Mouse (Mus musculus): Measurements from ENCODE around the gene Tmem242. TPM values are rescaled to one million over a fixed set of nuclear protein-coding genes. Genes with fewer than 3 reads are reported as not detected.
A peak's percentile ranks its signal among the peaks of the same experiment; 100 is the strongest.

The Tmem242 gene
- total RNA-seq, 2 experiments from 2014 or later = 124 to 126 TPM

DNA sequence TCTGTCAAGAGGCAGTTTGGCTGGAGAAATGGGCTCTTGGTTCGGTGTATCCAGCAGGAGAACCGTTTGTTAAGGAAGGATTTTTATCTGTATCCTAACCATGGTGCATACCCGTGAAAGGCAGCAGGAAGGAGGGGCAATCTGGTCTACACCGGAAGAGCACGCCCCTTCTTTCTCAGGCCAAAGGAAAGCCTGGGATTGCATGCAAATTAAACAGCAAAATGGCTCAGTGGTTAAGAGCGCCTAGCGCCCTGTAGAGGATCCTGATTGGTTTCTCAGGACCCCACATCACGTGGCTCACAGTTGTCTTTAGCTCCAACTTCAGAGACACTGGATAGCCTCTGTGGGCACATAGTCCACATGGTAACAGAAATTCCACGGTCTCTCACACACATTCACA, 21.0 kb downstream of the Tmem242 start:
- DNase-seq = no peak
- intact Hi-C loops (cut with DNase I) = no loop called here

DNA sequence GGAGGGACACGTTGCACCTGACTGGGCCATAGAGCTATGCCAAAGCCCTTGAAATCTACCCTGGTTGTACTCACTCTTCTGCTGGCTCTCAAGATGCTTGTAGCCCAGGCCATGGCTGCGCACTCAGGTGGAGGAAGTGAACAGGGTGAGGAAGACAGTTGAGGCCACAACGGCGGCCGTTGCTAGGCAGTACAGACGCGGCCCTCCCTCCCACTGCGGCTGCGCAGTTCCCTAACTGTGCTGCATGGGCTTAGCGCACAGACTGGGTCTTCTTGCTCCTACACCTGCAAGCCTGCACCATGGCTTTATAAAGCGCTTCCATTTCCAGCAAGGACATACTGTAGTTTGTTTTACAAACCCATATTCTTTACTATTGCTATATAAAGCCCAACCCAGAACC, 21.5 kb downstream of the Tmem242 start, which contains the start of gene Ldhal6b:
Gene Ldhal6b, minus strand, starts transcription at position 223 of the 400 bp plus-strand sequence.
- intact Hi-C loops (cut with DNase I) = no loop called here
- DNase-seq = no peak

DNA sequence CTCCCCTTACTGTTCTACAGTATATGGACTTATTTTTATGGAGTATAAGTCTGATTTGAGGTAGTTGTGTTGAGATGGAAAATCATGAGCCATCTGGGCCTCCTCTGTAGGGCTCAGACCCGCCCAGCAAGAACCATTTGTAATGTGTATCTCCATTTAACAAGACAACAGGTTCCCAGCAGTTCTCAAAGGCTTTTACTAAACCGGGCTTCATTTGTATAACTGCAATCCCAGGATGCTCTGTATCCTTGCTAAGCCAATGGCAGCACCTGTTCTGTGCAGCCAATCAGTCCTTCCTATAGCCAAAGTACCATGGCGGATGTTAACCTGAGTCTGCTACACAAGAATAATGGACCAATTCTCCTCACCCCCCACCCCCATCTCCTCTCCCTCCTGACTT, 23.5 kb downstream of the Tmem242 start:
- DNase-seq = no peak
- intact Hi-C loops (cut with DNase I) = no loop called here

DNA sequence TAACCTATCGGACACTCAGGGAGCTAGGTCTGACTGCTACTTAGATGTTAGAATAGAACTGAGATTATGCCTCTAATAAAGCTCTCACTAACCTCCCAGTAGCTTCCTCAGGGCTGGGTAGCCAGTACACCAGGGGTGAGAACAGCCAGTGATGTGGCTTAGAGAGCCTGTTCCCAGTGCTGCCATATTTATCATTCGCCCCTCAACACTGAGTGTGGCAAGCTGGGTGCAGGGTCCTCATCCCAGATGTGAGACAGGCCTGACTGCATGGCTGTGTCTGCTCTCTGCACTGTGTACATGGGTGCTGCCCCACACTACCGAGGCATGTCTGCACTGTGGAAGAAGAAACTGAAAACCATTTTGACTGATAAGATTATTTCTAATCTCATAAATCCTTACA, 26.0 kb downstream of the Tmem242 start:
- intact Hi-C loops (cut with DNase I) = no loop called here
- DNase-seq = no peak

DNA sequence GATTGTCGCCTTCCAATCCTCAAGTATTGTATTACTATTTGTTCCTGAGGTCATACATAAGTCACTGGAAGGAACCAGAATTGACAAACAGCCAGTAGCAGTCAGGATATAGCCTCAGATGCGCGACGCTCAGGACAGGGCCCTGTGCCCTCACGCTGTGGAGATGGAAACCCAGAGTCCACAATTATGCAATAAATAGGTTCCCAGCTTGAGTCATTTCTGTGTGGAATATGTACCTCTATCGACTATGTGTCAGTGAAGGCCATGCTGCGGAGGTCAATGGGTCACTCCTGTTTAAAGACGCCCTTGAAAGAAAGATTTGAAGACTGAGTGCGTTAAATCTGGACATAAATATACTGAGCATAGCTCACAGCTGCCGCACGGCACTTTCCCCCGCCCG, 26.7 kb downstream of the Tmem242 start:
- no peak for DNase-seq
- intact Hi-C loops (cut with DNase I) = no loop called here

DNA sequence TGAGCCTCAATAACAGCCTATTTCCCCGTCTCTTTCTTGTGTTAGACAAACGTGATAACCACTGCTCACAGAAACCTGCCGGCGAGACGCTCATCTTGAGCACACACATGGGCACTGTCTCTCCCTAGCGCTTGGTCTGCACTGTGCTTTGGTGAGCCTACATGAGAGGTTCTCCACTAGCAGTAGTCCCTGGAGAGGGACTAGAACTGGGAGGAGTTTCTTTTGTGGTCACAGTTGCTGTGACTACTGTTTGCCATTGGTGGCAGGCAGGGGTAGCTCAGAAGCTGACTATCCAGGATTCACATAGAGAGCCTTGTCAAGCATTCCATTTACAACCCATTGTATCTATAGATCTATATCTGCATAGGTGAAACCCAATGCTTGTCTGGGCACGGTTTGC, 27.3 kb downstream of the Tmem242 start:
- no peak for DNase-seq

DNA sequence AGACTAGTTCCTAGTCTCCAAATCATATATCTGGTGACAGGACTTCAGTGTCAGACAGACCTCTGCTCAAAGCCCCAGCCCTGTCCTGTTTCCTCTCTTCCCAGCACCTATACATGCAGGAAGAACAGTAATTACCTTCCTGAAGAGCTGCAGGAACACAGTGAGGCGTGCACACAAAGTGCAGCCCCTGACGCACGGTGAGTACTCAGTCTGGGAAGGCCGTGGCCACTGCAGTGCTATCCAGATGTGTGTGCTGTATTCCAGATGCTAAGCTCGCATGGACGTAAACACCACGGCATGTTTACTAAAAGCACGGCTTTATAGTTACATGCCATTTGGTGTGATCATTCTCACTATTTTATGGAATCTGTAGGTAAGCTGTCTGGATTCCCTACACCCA, 27.8 kb downstream of the Tmem242 start:
- intact Hi-C loops (cut with DNase I) = no loop called here

More for the DNA sequence above, 27.3 kb downstream of the Tmem242 start:
- intact Hi-C loops (cut with DNase I) = no loop called here

DNA sequence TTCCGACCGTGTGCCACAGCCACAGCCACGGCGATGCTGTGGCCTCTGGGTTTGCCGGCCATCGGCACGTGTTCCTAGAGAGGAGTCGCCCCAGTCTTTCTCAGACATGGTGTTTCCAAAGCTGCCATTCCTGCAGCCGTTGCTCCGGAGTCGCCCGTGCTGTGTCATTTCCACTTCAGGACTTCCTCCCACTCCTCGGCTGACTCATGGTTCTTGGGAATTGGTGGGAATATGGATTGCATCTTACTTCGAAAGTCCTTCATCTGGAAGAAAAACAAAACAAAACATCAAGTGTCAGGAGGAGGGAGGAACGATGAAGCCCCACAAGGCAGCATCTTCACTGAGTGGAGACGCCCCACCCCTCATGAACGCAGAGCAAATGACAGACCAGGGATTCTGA, 28.9 kb downstream of the Tmem242 start:
- no peak for DNase-seq
- intact Hi-C loops (cut with DNase I) = no loop called here

More for the DNA sequence above, 27.8 kb downstream of the Tmem242 start:
- DNase-seq = no peak

DNA sequence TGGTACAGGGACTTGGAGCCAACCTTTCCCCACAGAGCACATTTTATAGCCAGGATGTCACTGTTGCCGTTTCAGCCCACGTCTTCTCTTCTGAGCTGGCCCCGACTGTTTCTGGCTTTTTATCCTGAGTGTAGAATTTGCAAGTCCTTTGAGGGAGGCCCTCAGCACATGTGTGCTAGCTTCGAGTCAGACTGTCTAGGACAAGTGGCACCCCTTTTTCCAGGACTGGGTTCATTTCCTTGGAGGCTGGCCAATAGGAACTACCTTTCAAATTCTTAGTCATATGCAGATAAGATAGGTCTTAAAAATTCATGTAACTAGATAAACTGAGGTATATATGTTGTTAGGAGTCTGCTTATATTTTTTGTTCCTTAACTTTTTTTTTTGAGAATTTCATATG, 29.7 kb downstream of the Tmem242 start:
- no peak for DNase-seq
- intact Hi-C loops (cut with DNase I) = no loop called here

DNA sequence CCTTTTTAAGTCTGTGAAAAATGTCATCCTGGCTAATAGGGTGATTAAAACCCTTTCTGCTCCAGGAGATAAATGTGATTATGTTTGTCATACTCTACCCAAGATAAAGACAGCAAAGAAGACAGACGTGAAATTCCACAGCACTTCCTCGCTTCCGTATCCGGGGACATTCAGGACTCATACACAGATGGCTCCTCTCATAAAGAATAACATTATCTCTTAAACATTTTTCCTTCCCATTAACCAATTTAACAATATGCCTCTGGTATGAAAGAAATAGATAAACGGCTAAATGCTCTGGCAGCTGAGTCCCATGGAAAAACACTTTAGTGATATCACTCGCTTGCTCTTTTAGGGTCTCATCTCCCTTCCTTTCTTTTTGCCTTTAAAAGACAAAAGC, 33.0 kb downstream of the Tmem242 start:
- intact Hi-C loops (cut with DNase I) = no loop called here
- no peak for DNase-seq

DNA sequence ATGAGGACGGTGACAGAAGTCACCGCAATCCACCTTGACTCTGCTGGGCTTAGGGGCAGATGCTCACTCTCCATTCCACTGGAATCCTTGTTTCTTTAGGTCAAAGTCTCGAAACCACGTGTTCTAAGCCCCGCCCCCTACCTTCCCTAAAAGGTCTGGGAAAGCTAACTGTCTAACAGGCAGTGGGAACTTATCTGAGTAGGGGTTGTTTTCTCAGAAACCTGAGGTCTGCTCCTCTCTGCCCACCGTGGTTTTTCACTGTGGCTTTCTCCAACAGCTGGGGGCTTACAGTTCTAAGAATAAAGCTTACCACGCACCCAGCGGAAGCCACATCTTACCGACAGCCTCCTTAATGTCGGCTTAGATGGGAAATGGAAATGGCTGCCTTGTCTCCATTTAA, 33.5 kb downstream of the Tmem242 start:
- no peak for DNase-seq
- intact Hi-C loops (cut with DNase I) = no loop called here

DNA sequence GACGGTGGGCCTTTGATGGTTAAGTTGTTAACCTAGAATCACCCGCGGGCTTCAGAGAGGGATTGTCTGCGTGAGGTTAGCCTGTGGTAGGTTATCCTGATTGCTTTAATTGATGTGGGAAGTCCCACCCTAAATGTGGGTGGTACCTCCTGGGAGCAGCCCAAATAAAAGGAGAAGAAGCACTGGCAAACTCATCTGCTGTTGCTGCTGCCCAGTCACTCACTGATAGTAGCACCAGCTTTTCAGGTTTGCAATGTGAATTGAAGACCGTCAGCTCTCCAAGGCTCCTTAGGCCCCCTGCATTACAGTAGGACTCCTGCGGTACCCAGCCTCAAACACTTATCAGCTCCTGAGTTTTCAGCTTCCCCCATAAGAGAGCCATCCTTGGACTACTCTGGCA, 36.2 kb downstream of the Tmem242 start:
- DNase-seq = no peak
- intact Hi-C loops (cut with DNase I) = loop anchor here (5.0 kb wide), 1 partner anchor 1832 kb away; no protein-coding TSS in a partner anchor

DNA sequence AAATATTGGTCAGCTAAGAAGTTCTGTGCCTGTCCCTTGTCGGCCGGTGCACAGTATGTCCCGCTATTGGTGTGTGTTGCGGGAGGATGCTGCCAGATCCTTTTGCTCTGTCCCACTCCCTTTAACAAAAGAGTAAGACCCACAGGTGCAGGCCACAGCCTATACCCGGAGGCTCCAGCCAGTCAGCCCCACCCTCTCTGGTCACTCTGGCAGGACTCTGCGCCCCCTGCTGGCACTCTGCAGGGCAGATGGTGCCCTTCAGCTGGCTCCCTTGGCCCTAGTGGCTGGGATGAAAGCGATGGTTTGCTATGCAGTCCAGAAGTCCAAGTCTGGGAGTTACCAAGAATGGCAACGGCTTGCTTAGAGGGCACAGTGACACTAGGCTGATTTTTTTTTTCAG, 37.4 kb downstream of the Tmem242 start:
- DNase-seq = peak; percentile 78 to 83
- intact Hi-C loops (cut with DNase I) = loop anchor here (5.0 kb wide), 1 partner anchor 1830 kb away; no protein-coding TSS in a partner anchor

DNA sequence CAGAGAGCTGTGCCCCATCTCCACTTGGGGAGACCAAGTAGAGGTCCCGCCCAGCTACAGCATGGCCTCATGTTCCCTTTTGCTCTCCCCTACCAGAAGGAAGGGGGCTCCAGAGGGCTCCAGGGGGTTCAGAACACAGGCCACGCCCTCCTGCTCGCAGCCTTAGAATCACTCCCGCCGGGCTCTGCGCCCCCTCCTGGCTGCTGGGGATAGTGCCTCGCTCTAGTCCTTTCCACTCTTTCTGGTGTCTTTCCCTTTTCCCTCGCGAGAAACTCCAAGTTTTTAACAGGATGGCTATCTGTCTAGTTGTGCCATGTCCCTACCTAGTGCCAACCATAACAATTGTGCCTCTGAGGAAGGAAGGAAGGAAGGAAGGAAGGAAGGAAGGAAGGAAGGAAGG, 38.0 kb downstream of the Tmem242 start:
- intact Hi-C loops (cut with DNase I) = loop anchor here (5.0 kb wide), 1 partner anchor 1830 kb away; no protein-coding TSS in a partner anchor
- DNase-seq = peak; percentile 60 to 84

DNA sequence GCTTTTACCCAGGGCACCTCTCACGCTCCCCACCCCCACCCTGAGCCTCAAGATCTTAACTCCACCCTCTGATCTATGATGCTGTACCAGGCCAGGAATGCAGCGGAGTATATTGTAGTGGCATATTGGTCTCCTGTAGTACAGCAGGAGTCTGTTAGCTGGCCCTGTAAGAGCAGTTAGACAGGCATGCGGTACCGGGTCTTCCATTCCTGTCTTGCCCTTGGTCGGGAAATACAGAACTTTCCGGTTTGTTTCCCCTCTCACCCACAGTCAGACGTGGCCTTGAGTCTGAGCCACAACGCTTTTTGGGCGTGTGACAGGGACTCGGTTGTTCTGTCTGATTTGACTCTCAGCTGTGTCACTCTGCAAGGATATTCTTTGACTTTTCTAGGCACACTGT, 38.8 kb downstream of the Tmem242 start:
- intact Hi-C loops (cut with DNase I) = loop anchor here (5.0 kb wide), 1 partner anchor 1829 kb away; no protein-coding TSS in a partner anchor

DNA sequence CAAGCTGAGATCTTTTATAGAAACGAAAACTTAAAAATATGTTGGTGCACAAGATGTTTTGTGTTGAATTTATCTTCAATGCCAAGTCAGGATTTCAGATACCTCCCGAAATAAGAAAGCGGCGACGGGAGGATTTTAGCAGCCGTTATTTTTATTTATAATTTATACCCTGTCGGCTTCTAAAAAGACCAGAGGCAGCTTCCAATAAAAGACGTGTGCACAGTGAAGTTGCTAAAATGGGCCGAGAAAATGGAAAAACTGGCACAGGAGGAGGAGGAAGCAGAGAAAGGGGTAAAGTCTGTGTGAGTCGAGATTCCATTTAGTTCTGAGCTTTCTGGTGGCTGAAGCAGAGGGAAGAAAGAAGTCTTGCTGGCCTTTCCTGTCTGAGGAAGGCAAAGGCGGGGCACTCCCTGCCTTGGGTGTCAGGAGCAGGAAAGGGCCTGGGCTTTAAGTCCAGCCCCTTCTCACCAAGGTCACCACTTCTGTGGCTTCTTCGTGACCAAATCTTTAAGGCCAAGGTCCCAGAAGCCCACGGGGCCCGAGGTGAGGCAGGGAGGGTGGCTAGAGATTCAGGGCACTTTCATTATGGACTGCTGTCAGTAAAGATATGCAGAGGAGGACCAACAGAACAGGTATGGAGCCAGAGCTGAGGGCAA, 39.5 kb downstream of the Tmem242 start:
- DNase-seq = no peak
- intact Hi-C loops (cut with DNase I) = loop anchor here (5.0 kb wide), 1 partner anchor 1828 kb away; no protein-coding TSS in a partner anchor

More for the DNA sequence above, 38.8 kb downstream of the Tmem242 start:
- DNase-seq = no peak

DNA sequence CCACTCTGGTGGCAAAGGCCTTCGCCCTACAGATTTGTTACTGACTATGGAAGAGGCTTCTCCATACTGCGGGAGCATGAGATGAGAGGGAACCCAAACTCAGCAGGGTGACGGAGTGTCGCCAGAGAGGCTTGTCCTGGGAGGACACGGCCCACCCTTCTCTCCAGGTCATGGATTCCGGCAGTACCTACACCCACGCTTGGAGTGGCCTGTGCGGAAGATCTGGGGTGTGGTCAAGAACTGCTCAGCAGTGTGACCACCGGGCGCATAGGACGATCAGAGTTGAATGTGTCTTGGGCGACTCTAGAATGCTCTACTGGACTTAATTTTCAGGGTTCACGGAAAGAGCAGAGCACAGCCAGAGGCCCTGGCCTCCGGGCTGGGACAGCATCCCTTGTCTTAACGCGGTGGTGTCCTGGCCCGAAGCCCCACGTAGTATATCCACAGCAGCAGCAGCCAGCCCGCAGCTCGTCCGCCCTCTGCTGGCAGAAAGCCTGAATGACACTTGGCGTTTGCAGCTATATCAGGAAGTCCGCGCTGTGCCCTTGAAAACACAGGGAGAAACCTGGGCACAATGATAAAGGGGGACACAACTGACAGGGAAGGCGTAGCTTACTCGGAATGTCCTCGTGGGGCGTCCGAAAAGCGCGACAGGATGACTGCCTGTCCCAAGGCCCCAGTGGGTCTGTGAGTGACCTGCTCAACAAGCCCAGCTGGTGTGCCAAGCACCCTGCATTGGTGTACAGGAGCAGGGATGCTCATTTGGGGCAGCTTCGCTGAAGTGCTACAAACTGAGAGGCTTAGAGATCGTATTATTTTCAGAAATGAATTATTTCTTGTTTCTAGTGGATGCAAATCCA, 42.7 kb downstream of the Tmem242 start:
- peak; percentile 91 to 93 for DNase-seq
- intact Hi-C loops (cut with DNase I) = loop anchor here (2.0 to 10.0 kb wide), 5 partner anchors 73 to 619 kb away; no protein-coding TSS in a partner anchor

DNA sequence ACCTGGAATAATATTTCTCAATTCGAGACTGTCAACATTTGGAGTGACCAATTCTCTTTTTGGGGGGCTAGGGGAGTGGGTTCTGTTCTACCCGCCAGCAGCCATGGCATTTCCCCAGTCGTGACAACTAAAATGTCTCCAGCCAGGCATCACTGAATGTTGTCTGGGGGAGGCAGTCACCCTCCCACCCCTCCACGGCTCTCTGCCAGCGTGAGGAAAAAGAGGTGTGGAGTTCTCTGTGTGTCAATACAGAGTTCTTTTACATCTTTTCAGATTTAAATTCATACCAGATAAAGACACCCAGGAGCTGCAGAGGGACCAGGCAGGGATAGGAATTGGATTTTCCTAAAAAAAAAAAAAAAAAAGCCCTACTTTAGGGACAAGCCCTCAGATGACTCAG, 43.8 kb downstream of the Tmem242 start:
- intact Hi-C loops (cut with DNase I) = loop anchor here (2.0 to 10.0 kb wide), 4 partner anchors 71 to 391 kb away; no protein-coding TSS in a partner anchor
- no peak for DNase-seq

DNA sequence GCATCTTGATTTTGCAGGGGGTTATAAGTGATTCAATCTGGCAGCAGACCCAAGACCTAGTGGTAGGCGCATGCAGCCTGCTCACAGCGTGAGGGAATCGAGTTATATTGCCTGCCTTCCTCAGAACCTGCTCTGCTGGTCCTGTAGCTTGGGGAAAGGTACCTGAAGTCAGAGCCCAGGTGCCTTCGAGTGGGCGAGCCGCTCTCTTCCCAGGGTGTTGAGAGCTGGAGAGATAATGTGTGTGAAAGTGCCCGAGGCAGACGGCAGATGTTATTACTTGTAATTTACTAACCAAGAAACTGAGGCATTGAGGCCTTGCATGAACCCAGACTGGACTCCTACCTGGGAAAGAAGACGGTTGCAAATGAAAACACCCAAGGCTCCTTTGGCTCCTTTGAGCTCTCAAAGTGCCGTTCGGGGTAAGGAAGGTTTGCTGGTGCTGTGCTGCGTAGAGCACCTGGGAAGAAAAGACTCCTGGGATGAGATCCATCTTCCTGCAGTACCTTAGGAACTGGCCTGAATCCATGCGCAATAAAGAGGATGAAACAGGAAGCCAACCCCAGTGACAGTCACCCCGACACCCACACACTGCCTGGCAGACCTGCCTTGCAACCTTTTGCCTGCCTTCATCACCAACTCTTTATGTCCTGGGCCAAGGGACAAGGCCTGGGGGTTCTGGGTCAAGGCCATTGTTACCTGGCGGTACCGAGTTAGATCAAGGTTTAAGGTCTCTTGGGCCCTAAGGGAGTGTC, 44.4 kb downstream of the Tmem242 start:
- DNase-seq = no peak
- intact Hi-C loops (cut with DNase I) = loop anchor here (2.0 to 10.0 kb wide), 4 partner anchors 71 to 391 kb away; no protein-coding TSS in a partner anchor

DNA sequence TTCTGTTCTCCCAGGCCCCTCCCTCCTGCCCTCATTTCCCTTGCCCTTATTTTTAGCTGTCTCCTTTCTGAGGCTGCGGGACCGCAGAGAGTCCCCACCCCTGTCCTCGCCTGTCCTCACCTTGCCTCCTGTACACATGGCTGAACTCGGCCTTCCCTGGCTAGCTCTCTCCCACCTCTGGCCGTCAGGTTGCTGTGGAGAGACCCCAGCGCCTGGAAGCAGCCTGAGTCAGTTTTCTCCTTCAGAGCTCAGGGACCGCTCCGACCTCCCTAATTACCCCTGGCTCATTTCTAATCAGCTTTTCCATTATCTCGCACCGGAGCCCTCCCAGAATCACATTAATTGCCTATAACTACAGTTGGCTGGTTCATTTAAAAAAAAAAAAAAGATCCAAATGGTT, 49.4 kb downstream of the Tmem242 start:
- DNase-seq = no peak
- intact Hi-C loops (cut with DNase I) = loop anchor here (10.0 kb wide), 1 partner anchor 386 kb away; no protein-coding TSS in a partner anchor

DNA sequence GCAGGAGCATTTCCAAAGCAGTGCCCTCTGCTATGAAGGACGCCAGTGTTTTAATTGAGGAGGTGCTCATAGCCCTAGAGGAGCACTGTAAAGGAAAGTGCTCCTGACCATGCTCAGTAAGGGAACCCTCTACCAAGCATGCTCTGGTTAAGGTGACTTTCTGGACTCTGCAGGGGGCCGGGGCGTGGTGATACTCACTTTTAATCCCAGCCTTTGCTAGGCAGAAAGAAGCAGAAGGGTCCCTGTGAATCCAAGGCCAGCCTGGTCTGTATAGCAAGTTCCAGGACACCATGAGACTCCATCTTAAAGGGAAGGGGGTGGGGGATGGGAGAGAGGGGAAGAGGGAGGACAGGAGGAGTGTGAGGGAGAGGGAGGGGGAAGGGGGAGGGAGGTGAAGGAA, 51.7 kb downstream of the Tmem242 start:
- intact Hi-C loops (cut with DNase I) = no loop called here
- no peak for DNase-seq

Data from heart, postnatal 10 days (tissue).